Mouse (Mus musculus): ENCODE measurements around the gene Wdr6. TPM values are rescaled to one million over a fixed set of nuclear protein-coding genes. Genes with fewer than 3 reads are reported as not detected.
"Not testable (repeated sequence)": the region's sequence is repeated elsewhere in the genome, so short reads cannot be mapped to it uniquely, and the experiment has no call there.

The Wdr6 gene
- polyA plus RNA-seq (2016; fragmentation: Nextera tagmentation; extraction: Ambion mirVana) = 79.4 and 80.8 TPM in 2 replicates

DNA sequence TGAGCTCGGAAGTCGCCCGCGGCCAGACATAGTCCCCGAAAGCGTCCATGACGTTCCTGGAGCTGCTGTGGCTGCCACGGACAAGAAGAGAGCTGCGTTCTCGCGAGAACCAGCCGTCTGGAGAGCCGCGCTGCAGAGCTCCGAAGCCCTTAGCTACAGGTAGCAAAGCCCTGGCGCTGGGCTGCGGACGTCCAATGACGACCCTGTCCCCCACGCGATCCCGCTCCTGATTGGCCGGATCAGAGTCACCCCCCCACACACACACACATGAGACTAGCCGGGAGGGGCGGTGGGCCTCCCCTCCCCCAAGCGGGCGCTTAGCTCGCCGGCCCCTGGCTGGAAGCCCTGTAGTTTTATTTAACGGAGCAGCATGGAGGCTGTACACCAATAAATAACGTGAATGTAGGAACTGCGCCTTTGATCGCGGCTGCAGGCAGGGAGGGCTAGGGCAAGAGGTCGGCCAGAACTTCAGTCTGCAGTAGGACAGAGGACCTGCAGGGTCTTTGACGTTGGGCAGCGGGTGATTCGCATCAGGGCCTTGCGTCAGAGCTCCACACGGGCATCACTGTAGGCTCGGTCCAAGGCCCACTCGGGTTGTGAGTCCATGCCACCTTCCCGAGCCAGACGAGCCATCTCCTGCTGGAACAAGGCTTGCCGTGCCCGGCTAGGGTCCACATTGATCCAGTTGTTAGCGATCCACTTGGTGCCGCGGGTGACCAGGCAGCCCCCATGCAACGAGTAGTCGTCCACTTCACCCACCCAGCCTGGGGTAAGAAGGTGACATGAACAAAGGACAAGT lies at the start of gene Wdr6:
Gene Wdr6, minus strand, starts transcription at position 195 of the 799 bp plus-strand sequence.
- Histone ChIP-seq H3K9me3 (replicated peaks) (no peaks in the 10 kb centered on the region), H3K27ac (ENCODE audit: poor library complexity, severe bottlenecking) (peak within 1 kb of the TSS; percentile 89), H3K27me3 (replicated peaks) (no peaks in the 10 kb centered on the region), H3K4me2 (peak within 1 kb of the TSS; percentile 73), H3K36me3 (peaks cover 41% of the 10 kb centered on the region), H3K9ac (peak within 1 kb of the TSS; percentile 92), H3K4me3 (peak within 1 kb of the TSS; percentile 85), H3K4me1 (replicated peaks) (peaks cover 59% of the 10 kb centered on the region)
- peak; percentile 96 for ATAC-seq (ENCODE audit: insufficient number of reproducible peaks, low FRiP score)
- WGBS = 6% methylated on average over 51 of the region's 51 CpGs

DNA sequence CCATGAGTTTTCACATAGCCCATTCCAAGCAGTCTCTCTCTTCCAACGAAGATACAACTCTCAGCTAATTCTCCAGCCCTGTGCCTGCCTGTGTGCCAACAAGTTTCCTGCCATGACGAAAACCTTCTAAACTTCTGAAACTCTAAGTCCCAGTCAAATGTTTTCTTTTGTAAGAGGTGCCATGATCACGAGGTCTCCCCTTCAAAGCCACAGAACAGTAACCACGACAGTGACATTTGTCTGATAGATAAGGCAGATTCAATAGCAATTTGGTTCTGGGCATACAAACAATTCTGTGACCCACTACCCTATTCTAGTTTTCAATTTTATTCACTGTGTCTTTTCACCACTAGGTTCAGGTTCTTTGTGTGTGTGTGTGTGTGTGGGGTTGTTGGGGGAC lies 49.6 kb upstream of the Wdr6 start:
- peaks cover 29% of the 10 kb centered on the region for H3K36me3 ChIP-seq
- no peak overlapping the region for H3K4me2 ChIP-seq
- H3K4me1 ChIP-seq (replicated peaks) = peaks cover 33% of the 10 kb centered on the region
- no peaks in the 10 kb centered on the region for H3K9me3 ChIP-seq (replicated peaks)
- H3K4me3 ChIP-seq = no peak overlapping the region
- no peak overlapping the region for H3K9ac ChIP-seq
- H3K27me3 ChIP-seq (replicated peaks) = no peaks in the 10 kb centered on the region
- H3K27ac ChIP-seq (ENCODE audit: poor library complexity, severe bottlenecking) = no peak overlapping the region
- WGBS = 66% methylated on average over 4 of the region's 4 CpGs
- ATAC-seq (ENCODE audit: insufficient number of reproducible peaks, low FRiP score) = no peak

DNA sequence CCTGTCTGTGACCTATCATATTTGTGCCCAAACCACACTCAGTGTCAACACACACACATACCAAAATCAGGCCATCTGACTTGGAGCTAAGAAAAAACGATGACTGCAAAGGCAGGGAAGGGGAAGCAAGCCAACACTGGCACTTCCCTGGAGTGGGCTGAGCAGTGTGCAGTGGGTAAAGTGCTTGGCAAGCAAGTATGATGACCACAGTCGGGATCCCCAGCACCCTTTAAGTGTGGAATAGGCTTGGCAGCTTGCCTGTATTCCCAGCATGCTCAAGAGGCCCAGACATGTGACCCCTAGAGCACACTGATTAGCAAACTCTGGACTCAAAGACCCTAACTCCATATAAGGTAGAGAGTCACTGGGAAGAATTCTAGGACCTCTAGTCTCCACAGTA lies 48.0 kb upstream of the Wdr6 start:
- WGBS = 41% methylated on average over 2 of the region's 2 CpGs
- peak overlapping the region; percentile 85 for H3K27ac ChIP-seq (ENCODE audit: poor library complexity, severe bottlenecking)
- H3K4me3 ChIP-seq = no peak overlapping the region
- no peaks in the 10 kb centered on the region for H3K27me3 ChIP-seq (replicated peaks)
- no peak overlapping the region for H3K9ac ChIP-seq
- no peaks in the 10 kb centered on the region for H3K9me3 ChIP-seq (replicated peaks)
- no peak overlapping the region for H3K4me2 ChIP-seq
- H3K4me1 ChIP-seq (replicated peaks) = peaks cover 18% of the 10 kb centered on the region
- peaks cover 30% of the 10 kb centered on the region for H3K36me3 ChIP-seq
- ATAC-seq (ENCODE audit: insufficient number of reproducible peaks, low FRiP score) = peak; percentile 87

DNA sequence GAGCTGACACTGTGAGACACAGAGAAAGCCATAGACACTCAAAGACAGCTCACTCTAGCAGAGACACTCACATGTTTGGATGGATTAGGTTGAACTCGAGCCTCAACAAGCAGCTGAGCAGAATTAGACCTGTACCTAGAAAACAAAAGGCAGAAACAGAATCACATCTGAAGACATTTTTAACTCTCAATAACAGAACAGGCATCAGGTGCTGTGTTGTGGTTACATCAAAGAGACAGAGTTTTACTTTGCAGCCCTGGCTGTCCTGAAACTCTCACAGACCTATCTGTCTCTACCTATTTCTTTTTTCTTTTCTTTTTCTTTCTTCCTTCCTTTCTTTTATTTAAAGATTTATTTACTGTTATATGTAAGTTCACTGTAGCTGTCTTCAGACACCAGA lies 38.8 kb upstream of the Wdr6 start:
- Histone ChIP-seq H3K4me1 (replicated peaks) (no peaks in the 10 kb centered on the region), H3K27me3 (replicated peaks) (no peaks in the 10 kb centered on the region), H3K4me3 (no peak overlapping the region), H3K4me2 (no peak overlapping the region), H3K36me3 (peaks cover 66% of the 10 kb centered on the region), H3K27ac (ENCODE audit: poor library complexity, severe bottlenecking) (no peak overlapping the region), H3K9ac (no peak overlapping the region), H3K9me3 (replicated peaks) (no peaks in the 10 kb centered on the region)
- ATAC-seq (ENCODE audit: insufficient number of reproducible peaks, low FRiP score) = no peak
- 97% methylated on average over 1 of the region's 1 CpGs for whole genome bisulfite sequencing

DNA sequence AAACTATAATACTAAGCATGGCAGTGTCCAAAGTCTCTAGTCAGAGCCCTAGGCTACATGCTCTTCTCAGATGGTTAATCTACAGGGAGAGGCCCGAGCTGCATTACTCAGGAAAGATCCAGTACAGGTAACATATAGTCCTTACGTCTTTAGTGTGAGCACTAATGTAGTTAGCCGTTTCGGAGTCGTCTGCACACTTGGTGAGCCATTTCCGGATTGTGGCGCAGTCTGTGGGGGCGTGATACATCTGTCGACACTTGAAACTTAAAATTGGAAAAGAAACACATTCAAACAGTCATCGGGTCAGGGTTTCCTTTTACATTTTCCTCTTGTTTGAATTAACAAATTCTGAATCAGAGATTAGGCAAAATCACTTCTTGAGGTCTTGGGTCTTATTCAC lies 32.9 kb upstream of the Wdr6 start:
- no peak overlapping the region for H3K9ac ChIP-seq
- 88% methylated on average over 10 of the region's 10 CpGs for WGBS
- no peak for ATAC-seq (ENCODE audit: insufficient number of reproducible peaks, low FRiP score)
- no peak overlapping the region for H3K4me3 ChIP-seq
- no peak overlapping the region for H3K4me2 ChIP-seq
- H3K27ac ChIP-seq (ENCODE audit: poor library complexity, severe bottlenecking) = no peak overlapping the region
- peaks cover 86% of the 10 kb centered on the region for H3K36me3 ChIP-seq
- no peaks in the 10 kb centered on the region for H3K9me3 ChIP-seq (replicated peaks)
- peaks cover 8% of the 10 kb centered on the region for H3K4me1 ChIP-seq (replicated peaks)
- no peaks in the 10 kb centered on the region for H3K27me3 ChIP-seq (replicated peaks)

DNA sequence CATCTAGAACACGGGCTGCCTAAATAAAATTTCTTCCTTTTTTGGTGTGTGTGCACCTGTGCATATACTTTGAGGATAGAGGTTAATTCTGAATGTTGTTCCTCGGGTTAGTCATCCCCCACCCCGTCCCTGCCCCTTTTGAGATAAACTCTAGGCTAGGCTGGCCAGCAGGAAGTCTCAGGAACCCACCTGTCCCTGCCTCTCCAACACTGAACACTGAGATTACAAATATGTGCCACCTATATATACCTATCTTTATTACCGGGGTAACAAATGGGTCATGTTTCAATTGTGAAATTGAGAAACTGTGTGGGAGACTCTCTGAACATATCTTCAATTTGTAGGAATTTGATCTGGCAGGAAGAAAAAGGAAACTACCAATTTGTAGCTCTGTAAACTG lies 30.4 kb upstream of the Wdr6 start:
- Histone ChIP-seq H3K4me1 (replicated peaks) (peaks cover 21% of the 10 kb centered on the region), H3K9ac (no peak overlapping the region), H3K27me3 (replicated peaks) (no peaks in the 10 kb centered on the region), H3K36me3 (peaks cover 97% of the 10 kb centered on the region), H3K9me3 (replicated peaks) (no peaks in the 10 kb centered on the region), H3K27ac (ENCODE audit: poor library complexity, severe bottlenecking) (no peak overlapping the region), H3K4me2 (no peak overlapping the region), H3K4me3 (no peak overlapping the region)
- WGBS = 81% methylated on average over 4 of the region's 4 CpGs
- no peak for ATAC-seq (ENCODE audit: insufficient number of reproducible peaks, low FRiP score)

DNA sequence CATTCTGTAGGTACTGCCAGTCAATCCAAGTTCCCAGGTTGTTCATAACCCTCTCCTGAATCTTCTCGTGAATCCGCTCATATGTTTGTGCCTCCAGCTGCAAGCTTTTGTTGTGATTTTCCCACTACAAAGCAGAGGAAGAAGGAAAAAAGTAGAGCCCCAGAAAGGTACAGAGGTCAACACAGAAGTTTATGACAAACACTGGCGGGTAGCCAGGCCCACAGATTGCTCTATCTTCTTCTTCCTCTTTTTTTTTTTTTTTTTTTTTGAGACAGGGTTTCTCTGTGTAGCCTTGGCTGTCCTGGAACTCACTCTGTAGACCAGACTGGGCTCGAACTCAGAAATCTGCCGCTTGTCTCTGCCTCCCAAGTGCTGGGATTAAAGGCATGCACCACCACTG lies 29.4 kb upstream of the Wdr6 start:
- H3K4me2 ChIP-seq; H3K9me3 ChIP-seq (replicated peaks); ATAC-seq (ENCODE audit: insufficient number of reproducible peaks, low FRiP score); H3K27me3 ChIP-seq (replicated peaks); H3K9ac ChIP-seq; H3K27ac ChIP-seq (ENCODE audit: poor library complexity, severe bottlenecking); H3K4me3 ChIP-seq: not testable (repeated sequence)
- H3K4me1 ChIP-seq (replicated peaks) = peaks cover 22% of the 10 kb centered on the region
- peaks cover 96% of the 10 kb centered on the region for H3K36me3 ChIP-seq
- WGBS = 84% methylated on average over 5 of the region's 5 CpGs

DNA sequence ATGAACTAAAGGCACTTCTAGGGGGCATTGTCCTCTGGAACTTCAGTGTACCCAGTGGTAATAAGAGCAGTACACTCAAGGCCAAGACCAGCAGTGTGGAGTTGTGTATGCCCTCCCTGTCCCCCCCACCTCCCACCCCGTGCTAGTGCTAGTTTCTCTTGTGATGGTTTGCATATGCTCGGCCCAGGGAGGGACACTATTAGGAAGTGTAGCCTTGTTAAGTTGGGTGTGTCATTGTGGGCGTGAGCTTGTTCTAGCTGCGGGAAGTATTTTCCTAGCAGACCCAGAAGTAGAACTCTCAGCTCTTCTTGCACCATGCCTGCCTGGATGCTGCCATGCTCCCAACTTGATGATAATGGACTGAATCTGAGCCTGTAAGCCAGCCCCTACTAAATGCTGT lies 23.4 kb upstream of the Wdr6 start:
- Histone ChIP-seq H3K27me3 (replicated peaks) (no peaks in the 10 kb centered on the region), H3K4me1 (replicated peaks) (peaks cover 19% of the 10 kb centered on the region), H3K4me3 (no peak overlapping the region), H3K9ac (no peak overlapping the region), H3K27ac (ENCODE audit: poor library complexity, severe bottlenecking) (no peak overlapping the region), H3K4me2 (no peak overlapping the region), H3K9me3 (replicated peaks) (no peaks in the 10 kb centered on the region), H3K36me3 (peaks cover 48% of the 10 kb centered on the region)
- ATAC-seq (ENCODE audit: insufficient number of reproducible peaks, low FRiP score) = no peak
- 74% methylated on average over 4 of the region's 4 CpGs for WGBS

DNA sequence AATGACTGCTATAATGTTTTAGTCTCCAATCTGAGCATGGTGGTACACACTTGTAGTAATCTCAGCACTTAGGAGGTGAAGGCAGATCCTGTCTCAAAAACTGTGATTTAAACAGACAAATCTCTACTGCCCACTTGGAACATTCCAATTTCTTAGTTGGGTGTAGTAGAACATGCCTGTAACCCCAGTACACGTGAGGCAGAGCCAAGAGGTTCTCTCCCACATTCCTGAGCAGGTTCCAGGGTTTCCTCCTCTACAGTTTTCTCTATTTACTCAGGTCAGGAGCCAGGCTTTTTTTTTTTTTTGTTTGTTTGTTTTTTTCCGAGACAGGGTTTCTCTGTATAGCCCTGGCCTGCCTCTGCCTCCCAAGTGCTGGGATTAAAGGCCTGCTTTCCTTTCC lies 21.5 kb upstream of the Wdr6 start:
- Histone ChIP-seq H3K4me2 (no peak overlapping the region), H3K9me3 (replicated peaks) (no peaks in the 10 kb centered on the region), H3K27ac (ENCODE audit: poor library complexity, severe bottlenecking) (no peak overlapping the region), H3K27me3 (replicated peaks) (no peaks in the 10 kb centered on the region), H3K4me1 (replicated peaks) (peaks cover 25% of the 10 kb centered on the region), H3K36me3 (peaks cover 31% of the 10 kb centered on the region), H3K9ac (no peak overlapping the region), H3K4me3 (no peak overlapping the region)
- ATAC-seq (ENCODE audit: insufficient number of reproducible peaks, low FRiP score) = no peak
- 44% methylated on average over 2 of the region's 2 CpGs for WGBS

DNA sequence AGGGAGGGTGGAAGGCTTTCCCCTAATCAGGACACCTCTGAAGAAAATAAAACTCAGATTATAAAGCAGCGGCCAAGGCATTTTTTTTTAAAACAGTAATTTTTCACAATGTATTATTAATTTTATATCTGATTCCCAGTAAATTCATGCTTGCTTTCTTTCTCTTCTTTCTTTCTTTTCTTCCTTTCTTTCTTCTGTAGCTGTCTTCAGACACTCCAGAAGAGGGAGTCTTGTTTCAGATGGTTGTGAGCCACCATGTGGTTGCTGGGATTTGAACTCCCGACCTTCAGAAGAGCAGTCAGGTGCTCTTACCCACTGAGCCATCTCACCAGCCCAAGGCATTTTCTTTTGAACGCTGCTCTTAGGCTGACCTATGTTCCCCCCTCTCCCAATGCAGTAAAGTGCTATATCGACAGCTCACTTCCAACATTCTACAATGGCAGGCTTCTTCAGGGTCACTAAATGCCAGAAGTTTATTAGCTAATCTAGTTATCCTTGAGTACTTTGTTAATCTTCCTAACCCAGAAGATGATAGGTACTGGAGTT lies 20.6 kb upstream of the Wdr6 start:
- 72% methylated on average over 4 of the region's 4 CpGs for WGBS
- no peak overlapping the region for H3K4me3 ChIP-seq

DNA sequence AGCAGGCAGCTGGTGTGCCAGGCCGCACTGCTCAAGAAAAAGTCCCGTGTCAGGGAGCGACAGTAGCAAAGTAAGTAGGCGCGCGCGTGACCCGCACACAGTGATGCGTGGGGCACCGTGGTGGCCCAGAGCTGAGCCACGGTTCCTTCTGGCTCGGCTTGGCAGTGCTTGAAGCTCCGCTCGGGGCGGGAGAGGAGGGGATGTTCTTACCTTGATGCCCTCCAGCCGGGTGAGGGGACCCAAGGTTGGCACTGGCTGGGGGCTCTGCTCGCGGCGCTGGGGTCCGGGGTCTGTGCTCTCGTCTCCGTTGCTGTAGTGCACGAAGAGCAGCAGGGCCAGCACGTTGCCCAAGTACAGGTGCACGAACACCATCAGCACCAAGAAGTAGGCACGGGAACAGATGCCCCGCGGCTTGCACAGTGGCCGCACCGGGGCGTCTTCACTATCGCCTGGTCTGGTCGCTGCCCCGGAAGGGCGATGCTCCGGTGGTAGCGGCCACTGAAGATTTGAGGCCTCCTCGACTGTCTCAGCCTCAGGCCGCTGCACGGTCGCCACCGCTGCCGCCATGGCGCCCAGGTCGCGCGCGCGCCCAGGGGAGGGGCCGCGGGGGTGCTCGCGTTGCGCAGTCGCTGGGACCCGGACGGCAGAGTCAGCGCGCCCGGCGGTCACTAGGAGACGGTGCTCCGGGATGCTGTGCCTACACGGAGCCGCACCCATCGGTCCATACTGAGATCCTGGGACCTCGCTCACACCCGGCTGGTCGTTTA lies 18.6 kb upstream of the Wdr6 start, which contains the start of gene P4htm:
Gene P4htm, minus strand, starts transcription at position 670 of the 767 bp plus-strand sequence.
- WGBS = 2% methylated on average over 69 of the region's 69 CpGs
- peak within 1 kb of the TSS; percentile 64 for H3K27ac ChIP-seq (ENCODE audit: poor library complexity, severe bottlenecking)
- peak within 1 kb of the TSS; percentile 86 for H3K9ac ChIP-seq
- ATAC-seq (ENCODE audit: insufficient number of reproducible peaks, low FRiP score) = peak; percentile 71
- no peaks in the 10 kb centered on the region for H3K27me3 ChIP-seq (replicated peaks)
- peak within 1 kb of the TSS; percentile 88 for H3K4me3 ChIP-seq
- H3K4me1 ChIP-seq (replicated peaks) = peaks cover 29% of the 10 kb centered on the region
- H3K9me3 ChIP-seq (replicated peaks) = no peaks in the 10 kb centered on the region
- H3K4me2 ChIP-seq = peak within 1 kb of the TSS; percentile 90
- peaks cover 9% of the 10 kb centered on the region for H3K36me3 ChIP-seq

More for the DNA sequence above, 20.6 kb upstream of the Wdr6 start:
- Histone ChIP-seq H3K27ac (ENCODE audit: poor library complexity, severe bottlenecking) (no peak overlapping the region), H3K4me2 (no peak overlapping the region), H3K4me1 (replicated peaks) (peaks cover 26% of the 10 kb centered on the region), H3K9ac (no peak overlapping the region), H3K9me3 (replicated peaks) (no peaks in the 10 kb centered on the region), H3K27me3 (replicated peaks) (no peaks in the 10 kb centered on the region), H3K36me3 (peaks cover 22% of the 10 kb centered on the region)
- ATAC-seq (ENCODE audit: insufficient number of reproducible peaks, low FRiP score) = no peak
